Mouse (Mus musculus) C2C12 (cell line): ENCODE data around the gene Nlrp9b. TPM values are rescaled to one million over a fixed set of nuclear protein-coding genes. Genes with fewer than 3 reads are reported as not detected.
A peak's percentile ranks its signal among the peaks of the same experiment; 100 is the strongest.

ENCODE experiments used
- H3K27me3 ChIP-seq: one replicate; pipeline ENCODE4 v1.6.1; 2011; ENCODE audit not compliant: control insufficient read depth, insufficient read depth, insufficient read length
- H3K36me3 ChIP-seq: one replicate; pipeline ENCODE4 v1.6.1; 2011; ENCODE audit not compliant: control insufficient read depth, insufficient read depth
- H3K4me3 ChIP-seq: one replicate; pipeline ENCODE4 v1.5.1; 2011; ENCODE audit warnings: mild to moderate bottlenecking, control low read depth; ENCODE audit not compliant: poor library complexity, insufficient read depth, severe bottlenecking
- H3K79me2 ChIP-seq: one replicate; pipeline ENCODE4 v1.6.1; 2011; ENCODE audit not compliant: control insufficient read depth, insufficient read depth
- H3K79me3 ChIP-seq: one replicate; pipeline ENCODE4 v1.6.1; 2011; ENCODE audit warnings: low read depth, control low read depth
- H3ac ChIP-seq: one replicate; pipeline ENCODE3; 2011; ENCODE audit warnings: low read depth; ENCODE audit not compliant: control insufficient read depth, insufficient read length
- CEBPB ChIP-seq: IDR thresholded peaks from one replicate; pipeline ENCODE4 v1.6.1; 2011; ENCODE audit warnings: low read depth, mild to moderate bottlenecking, control low read depth, moderate library complexity
- CTCF ChIP-seq: IDR thresholded peaks from one replicate; pipeline ENCODE4 v1.5.1; 2011; ENCODE audit not compliant: control insufficient read depth, insufficient read depth, insufficient read length
- FOSL1 ChIP-seq: IDR thresholded peaks from one replicate; pipeline ENCODE4 v1.8.0; 2011; ENCODE audit warnings: mild to moderate bottlenecking, low read length; ENCODE audit not compliant: poor library complexity, insufficient read depth, severe bottlenecking
- MAX ChIP-seq: IDR thresholded peaks from one replicate; pipeline ENCODE4 v1.6.1; 2011; ENCODE audit warnings: mild to moderate bottlenecking, control low read depth
- MYOD1 ChIP-seq: IDR thresholded peaks from one replicate; pipeline ENCODE4 v1.6.1; 2011; ENCODE audit warnings: low read depth; ENCODE audit not compliant: control insufficient read depth, insufficient read length
- MYOG ChIP-seq: IDR thresholded peaks from one replicate; pipeline ENCODE4 v1.6.1; 2011; ENCODE audit not compliant: control insufficient read depth, insufficient read length; ENCODE audit errors: extremely low read depth
- USF1 ChIP-seq: IDR thresholded peaks from one replicate; pipeline ENCODE4 v1.6.1; 2011; ENCODE audit warnings: low read depth, mild to moderate bottlenecking, control low read depth, moderate library complexity
- polyA plus RNA-seq: library from polyadenylated mRNA; unstranded; fragments of >200 nt; fragmentation: generic; extraction: Trizol; gene quantifications from one replicate; pipeline ENCODE4 v1.2.1, GENCODE M21; 2012; ENCODE audit warnings: missing spikeins

The Nlrp9b gene
- polyA plus RNA-seq, 1 experiment = not detected

- no peaks in the 10 kb centered on the region for H3K27me3 ChIP-seq
- no peaks in the 10 kb centered on the region for H3K79me2 ChIP-seq
- TF ChIP-seq MAX (no peak), CEBPB (no peak), USF1 (no peak), MYOG (no peak), FOSL1 (no peak), CTCF (no peak), MYOD1 (no peak)
- no peak within 1 kb of the TSS for H3ac ChIP-seq
- no peaks in the 10 kb centered on the region for H3K36me3 ChIP-seq
- H3K4me3 ChIP-seq = no peak within 1 kb of the TSS
- no peaks in the 10 kb centered on the region for H3K79me3 ChIP-seq
Measured at GRCm38 (mm10) chr7:19950589-19950988, 40.7 kb upstream of the Nlrp9b start, which contains the start of gene Igsf23. Igsf23 (minus strand) TSS chr7:19950756.

GRCm38 (mm10) chr7:19952320-19952986, 38.8 kb upstream of the Nlrp9b start:
- H3K79me3 ChIP-seq = no peaks in the 10 kb centered on the region
- H3ac ChIP-seq = no peak overlapping the region
- no peaks in the 10 kb centered on the region for H3K36me3 ChIP-seq
- H3K79me2 ChIP-seq = no peaks in the 10 kb centered on the region
- no peaks in the 10 kb centered on the region for H3K27me3 ChIP-seq
- H3K4me3 ChIP-seq = no peak overlapping the region
- TF ChIP-seq CEBPB (peak; percentile 61), MYOD1 (no peak)

- no peaks in the 10 kb centered on the region for H3K79me3 ChIP-seq
- no peaks in the 10 kb centered on the region for H3K36me3 ChIP-seq
- H3K79me2 ChIP-seq = no peaks in the 10 kb centered on the region
- H3K4me3 ChIP-seq = no peak overlapping the region
- no peaks in the 10 kb centered on the region for H3K27me3 ChIP-seq
- TF ChIP-seq CEBPB (no peak), MYOG (no peak), MAX (no peak), CTCF (no peak), FOSL1 (no peak), USF1 (no peak), MYOD1 (no peak)
- H3ac ChIP-seq = no peak overlapping the region
Measured at GRCm38 (mm10) chr7:19953054-19953453, 38.2 kb upstream of the Nlrp9b start.

GRCm38 (mm10) chr7:19955861-19956260, 35.4 kb upstream of the Nlrp9b start:
- no peak overlapping the region for H3K4me3 ChIP-seq
- no peaks in the 10 kb centered on the region for H3K36me3 ChIP-seq
- H3ac ChIP-seq = no peak overlapping the region
- no peaks in the 10 kb centered on the region for H3K79me3 ChIP-seq
- H3K79me2 ChIP-seq = no peaks in the 10 kb centered on the region
- TF ChIP-seq CTCF (no peak), MYOG (no peak), FOSL1 (no peak)
- no peaks in the 10 kb centered on the region for H3K27me3 ChIP-seq

GRCm38 (mm10) chr7:19956341-19956781, 34.9 kb upstream of the Nlrp9b start:
- peak; percentile 71 for TF ChIP-seq CTCF
- no peak for TF ChIP-seq CEBPB
- Histone ChIP-seq H3K79me2 (no peaks in the 10 kb centered on the region), H3K4me3 (no peak overlapping the region), H3K79me3 (no peaks in the 10 kb centered on the region), H3ac (no peak overlapping the region), H3K36me3 (no peaks in the 10 kb centered on the region), H3K27me3 (no peaks in the 10 kb centered on the region)

- no peak for TF ChIP-seq CTCF
- no peak for TF ChIP-seq FOSL1
- no peak for TF ChIP-seq MAX
- TF ChIP-seq MYOD1 = no peak
- TF ChIP-seq CEBPB = no peak
- TF ChIP-seq MYOG = no peak
- no peak for TF ChIP-seq USF1
- Histone ChIP-seq H3ac (no peak overlapping the region), H3K79me2 (no peaks in the 10 kb centered on the region), H3K79me3 (no peaks in the 10 kb centered on the region), H3K27me3 (peaks cover 3% of the 10 kb centered on the region), H3K36me3 (no peaks in the 10 kb centered on the region), H3K4me3 (no peak overlapping the region)
Measured at GRCm38 (mm10) chr7:19962423-19962822, 28.8 kb upstream of the Nlrp9b start.
